Mouse (Mus musculus) midbrain, embryonic 11.5 days (tissue): ENCODE measurements around the gene Agbl5. TPM values are rescaled to one million over a fixed set of nuclear protein-coding genes. Genes with fewer than 3 reads are reported as not detected.

Experiments used
- polyA plus RNA-seq: library from polyadenylated mRNA; unstranded; fragments of >200 nt; fragmentation: Nextera tagmentation; extraction: Ambion mirVana; gene quantifications from 2 replicates; pipeline ENCODE4 v1.2.1, GENCODE M21; 2014

Agbl5 gene
- polyA plus RNA-seq, 1 experiment from 2014 or later: 22.0 TPM

Other genes with a start within 250 kb of the Agbl5 start
- gene Slc35f6, start 240.8 kb upstream of the Agbl5 start, polyA plus RNA-seq: 22.6 and 28.4 TPM in 2 replicates
- 398 and 399 TPM in 2 replicates for gene Cenpa, start 221.9 kb upstream of the Agbl5 start, polyA plus RNA-seq
- gene Dpysl5, start 177.1 kb upstream of the Agbl5 start, polyA plus RNA-seq: 81.4 and 89.1 TPM in 2 replicates
- 35.0 and 40.5 TPM in 2 replicates for gene Mapre3, start 74.1 kb upstream of the Agbl5 start, polyA plus RNA-seq
- gene Tmem214, start 20.7 kb upstream of the Agbl5 start, polyA plus RNA-seq: 32.5 and 35.4 TPM in 2 replicates
- 340 and 376 TPM in 2 replicates for gene Ost4, start 19.1 kb downstream of the Agbl5 start, polyA plus RNA-seq
- gene Emilin1, start 24.7 kb downstream of the Agbl5 start, polyA plus RNA-seq: 28.1 and 30.3 TPM in 2 replicates
- gene Khk, start 32.7 kb downstream of the Agbl5 start, polyA plus RNA-seq: 4.6 and 6.9 TPM in 2 replicates
- 6.7 and 8.5 TPM in 2 replicates for gene Cgref1, start 56.9 kb downstream of the Agbl5 start, polyA plus RNA-seq
- 89.4 and 91.0 TPM in 2 replicates for gene Preb, start 71.7 kb downstream of the Agbl5 start, polyA plus RNA-seq
- not detected in 2 replicates for gene Tcf23, start 80.0 kb downstream of the Agbl5 start, polyA plus RNA-seq
- 105 and 107 TPM in 2 replicates for gene Atraid, start 159.6 kb downstream of the Agbl5 start, polyA plus RNA-seq
- 7.3 and 8.3 TPM in 2 replicates for gene Slc5a6, start 160.2 kb downstream of the Agbl5 start, polyA plus RNA-seq
- gene Cad, start 166.1 kb downstream of the Agbl5 start, polyA plus RNA-seq: 20.5 and 22.2 TPM in 2 replicates
- gene Dnajc5g, start 217.6 kb downstream of the Agbl5 start, polyA plus RNA-seq: not detected in 2 replicates
- 6.9 and 7.2 TPM in 2 replicates for gene Slc30a3, start 219.5 kb downstream of the Agbl5 start, polyA plus RNA-seq
- gene Trim54, start 228.0 kb downstream of the Agbl5 start, polyA plus RNA-seq: not detected in 2 replicates